Mouse (Mus musculus): ENCODE data around the gene Myo1h.
A peak's percentile ranks its signal among the peaks of the same experiment; 100 is the strongest.

- TF ChIP-seq POLR2A (IDR thresholded peaks at IDR 0.05; ENCODE audit: low read depth, low read length) (no peak), CTCF (conservative IDR thresholded peaks at IDR 0.05; ENCODE audit: insufficient read depth, insufficient read length, low read depth, low read length) (peak; percentile 68)
Measured at GRCm38 (mm10) chr5:114383184-114383904, 94.4 kb downstream of the Myo1h start.
